Mouse (Mus musculus): ENCODE measurements around the gene Car6. TPM values are rescaled to one million over a fixed set of nuclear protein-coding genes. Genes with fewer than 3 reads are reported as not detected.

The Car6 gene
- polyA plus RNA-seq, 1 experiment from 2014 or later: not detected

DNA sequence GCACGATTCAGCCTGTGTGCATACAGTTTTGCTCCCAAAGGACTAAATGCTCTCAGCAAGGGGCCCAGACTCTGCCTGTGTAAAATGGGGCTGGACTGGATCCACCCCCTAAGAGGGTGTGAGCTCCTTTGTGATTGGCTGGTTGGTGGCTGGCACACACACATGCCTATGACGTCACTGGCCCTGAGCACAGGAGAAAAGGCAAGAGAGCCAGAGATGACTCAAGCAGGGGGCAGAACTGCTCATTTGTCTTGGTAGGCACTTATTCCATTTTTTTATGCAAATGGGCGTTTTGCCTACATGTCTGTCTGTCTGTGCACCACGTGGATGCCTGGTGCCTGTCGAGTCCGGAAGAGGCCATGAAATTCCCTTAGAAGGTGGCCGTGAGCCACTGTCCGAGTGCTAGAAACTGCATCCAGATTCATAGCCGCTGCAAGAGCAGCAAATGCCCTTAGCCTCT is 63.0 kb downstream of the Car6 start:
- Histone ChIP-seq H3K27me3 (ENCODE audit: low read depth, poor library complexity, severe bottlenecking) (peaks cover 16% of the 10 kb centered on the region; the same call in 1 of the 2 replicates), H3K4me1 (peaks cover 48% of the 10 kb centered on the region), H3K9me3 (replicated peaks) (no peaks in the 10 kb centered on the region), H3K4me3 (peak overlapping the region; percentile 39), H3K27ac (replicated peaks) (peak overlapping the region; percentile 42; the same call in 1 of the 2 replicates), H3K36me3 (no peaks in the 10 kb centered on the region)
- DNase-seq (ENCODE audit: low spot score): peak; percentile 56
- 37% methylated on average over 9 of the region's 9 CpGs for WGBS

DNA sequence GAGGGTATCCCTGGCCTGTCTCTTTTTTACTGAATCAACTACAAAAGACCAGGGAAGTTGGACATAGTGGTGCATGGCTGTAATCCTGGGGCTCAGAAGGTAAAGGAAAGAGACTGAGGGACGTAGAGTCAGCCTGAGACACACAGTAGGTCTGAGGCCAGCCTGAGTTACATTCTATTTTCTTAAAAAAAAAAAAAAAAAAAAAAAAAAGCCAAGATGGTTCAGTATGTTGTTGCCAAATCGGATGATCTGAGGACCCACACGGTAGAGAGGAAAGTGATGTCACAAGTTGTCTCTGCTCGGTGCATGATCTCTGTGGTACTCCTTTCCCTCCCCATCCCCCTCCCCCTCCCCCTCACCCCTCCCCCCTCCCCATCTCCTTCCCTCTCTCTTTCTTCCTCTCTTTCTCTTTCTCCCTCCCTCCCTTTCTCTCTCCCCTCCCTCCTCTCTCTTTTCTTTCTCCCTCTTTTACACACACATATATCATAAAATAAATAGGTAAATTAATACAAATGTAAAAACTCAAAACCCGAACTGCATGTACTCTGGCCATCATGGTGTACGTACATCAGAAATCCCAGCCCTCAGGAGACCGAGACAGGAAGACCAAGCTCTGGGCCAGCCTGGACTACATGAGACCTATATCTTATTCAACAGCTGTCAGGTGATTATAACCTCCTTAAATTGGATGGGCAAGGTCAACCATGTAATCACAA is 63.6 kb downstream of the Car6 start:
- Histone ChIP-seq H3K36me3 (no peaks in the 10 kb centered on the region), H3K27me3 (ENCODE audit: low read depth, poor library complexity, severe bottlenecking) (peaks cover 16% of the 10 kb centered on the region; the same call in 1 of the 2 replicates), H3K27ac (replicated peaks) (no peak overlapping the region; the same call in 1 of the 2 replicates), H3K9me3 (replicated peaks) (no peaks in the 10 kb centered on the region), H3K4me1 (peaks cover 54% of the 10 kb centered on the region), H3K4me3 (peak overlapping the region; percentile 39; the same call in 1 of the 2 replicates)
- no peak for DNase-seq (ENCODE audit: low spot score)
- WGBS: 89% methylated on average over 7 of the region's 7 CpGs

Other genes with a start within 250 kb of the Car6 start
- 8.3 and 8.7 TPM in 2 replicates for gene Spsb1, start 246.3 kb downstream of the Car6 start, polyA plus RNA-seq (2016; fragmentation: Nextera tagmentation; extraction: Ambion mirVana)
- 3.7 and 4.0 TPM in 2 replicates for gene H6pd, start 192.3 kb downstream of the Car6 start, polyA plus RNA-seq (2016; fragmentation: Nextera tagmentation; extraction: Ambion mirVana)
- 0.60 and 0.62 TPM in 2 replicates for gene Gpr157, start 114.0 kb downstream of the Car6 start, polyA plus RNA-seq (2016; fragmentation: Nextera tagmentation; extraction: Ambion mirVana)
- 1.3 and 1.8 TPM in 2 replicates for gene Slc2a5, start 82.0 kb downstream of the Car6 start, polyA plus RNA-seq (2016; fragmentation: Nextera tagmentation; extraction: Ambion mirVana)
- not detected in 2 replicates for gene Slc2a7, start 52.4 kb downstream of the Car6 start, polyA plus RNA-seq (2016; fragmentation: Nextera tagmentation; extraction: Ambion mirVana)
- 2,531 and 3,331 TPM in 2 replicates for gene Eno1, start 35.4 kb upstream of the Car6 start, polyA plus RNA-seq (2016; fragmentation: Nextera tagmentation; extraction: Ambion mirVana)
- gene Rere, start 80.3 kb upstream of the Car6 start, polyA plus RNA-seq (2016; fragmentation: Nextera tagmentation; extraction: Ambion mirVana): 24.5 and 30.7 TPM in 2 replicates

Data from midbrain, embryonic 10.5 days (tissue).